Mouse (Mus musculus): Measurements from ENCODE around the gene Resp18.

Resp18 gene

DNA sequence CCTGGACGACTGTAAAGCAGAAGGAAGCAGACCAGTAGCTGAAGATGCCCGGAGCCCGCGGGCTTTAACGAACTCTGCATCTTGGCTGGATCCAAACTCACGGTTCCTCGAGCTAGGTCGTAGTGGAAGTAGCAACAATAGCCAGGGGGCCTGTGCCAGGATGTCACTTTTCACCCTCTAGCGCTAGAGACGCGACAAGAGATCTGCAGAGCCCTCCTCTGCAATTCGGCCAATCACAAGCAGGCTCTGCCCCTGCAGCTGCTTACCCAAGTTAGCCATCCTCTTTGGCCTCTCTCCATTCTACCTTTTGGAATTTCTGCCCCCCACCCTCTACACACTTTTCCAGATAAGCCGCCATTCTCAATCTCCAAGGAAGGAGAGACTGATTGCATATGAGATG is at the start of gene Resp18:
Gene Resp18, minus strand, starts transcription at position 188 of the 400 bp plus-strand sequence.
- DNase-seq (ENCODE audit: low read depth, low spot score) = no peak

- DNase-seq (ENCODE audit: low read depth, low spot score) = no peak
Observed at GRCm38 (mm10) chr1:75327461-75327860, 49.2 kb upstream of the Resp18 start.

DNA sequence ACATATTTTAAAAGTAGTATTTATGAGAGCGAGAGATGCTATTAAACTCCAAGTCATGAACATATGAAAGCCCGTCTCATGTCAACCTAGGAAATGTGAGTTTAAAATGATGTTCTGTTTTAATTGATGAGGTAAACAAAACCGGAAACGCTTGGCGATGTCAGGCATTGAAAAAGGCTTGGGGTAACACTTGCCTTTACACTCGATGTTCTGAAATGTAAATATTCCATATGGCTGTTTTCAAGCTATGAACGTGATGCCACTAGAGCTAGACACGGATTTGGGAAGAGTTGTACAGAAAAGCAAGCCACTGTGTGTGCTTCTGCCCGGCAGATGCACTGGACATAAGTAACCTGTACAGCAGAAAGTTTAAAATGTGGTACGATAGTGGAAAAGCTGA is 41.0 kb upstream of the Resp18 start:
- DNase-seq (ENCODE audit: low read depth, low spot score) = no peak

- DNase-seq (ENCODE audit: low read depth, low spot score) = no peak
Observed at GRCm38 (mm10) chr1:75318736-75319135, 40.5 kb upstream of the Resp18 start.

- DNase-seq (ENCODE audit: low read depth, low spot score) = no peak
Observed at GRCm38 (mm10) chr1:75318301-75318700, 40.1 kb upstream of the Resp18 start.

DNA sequence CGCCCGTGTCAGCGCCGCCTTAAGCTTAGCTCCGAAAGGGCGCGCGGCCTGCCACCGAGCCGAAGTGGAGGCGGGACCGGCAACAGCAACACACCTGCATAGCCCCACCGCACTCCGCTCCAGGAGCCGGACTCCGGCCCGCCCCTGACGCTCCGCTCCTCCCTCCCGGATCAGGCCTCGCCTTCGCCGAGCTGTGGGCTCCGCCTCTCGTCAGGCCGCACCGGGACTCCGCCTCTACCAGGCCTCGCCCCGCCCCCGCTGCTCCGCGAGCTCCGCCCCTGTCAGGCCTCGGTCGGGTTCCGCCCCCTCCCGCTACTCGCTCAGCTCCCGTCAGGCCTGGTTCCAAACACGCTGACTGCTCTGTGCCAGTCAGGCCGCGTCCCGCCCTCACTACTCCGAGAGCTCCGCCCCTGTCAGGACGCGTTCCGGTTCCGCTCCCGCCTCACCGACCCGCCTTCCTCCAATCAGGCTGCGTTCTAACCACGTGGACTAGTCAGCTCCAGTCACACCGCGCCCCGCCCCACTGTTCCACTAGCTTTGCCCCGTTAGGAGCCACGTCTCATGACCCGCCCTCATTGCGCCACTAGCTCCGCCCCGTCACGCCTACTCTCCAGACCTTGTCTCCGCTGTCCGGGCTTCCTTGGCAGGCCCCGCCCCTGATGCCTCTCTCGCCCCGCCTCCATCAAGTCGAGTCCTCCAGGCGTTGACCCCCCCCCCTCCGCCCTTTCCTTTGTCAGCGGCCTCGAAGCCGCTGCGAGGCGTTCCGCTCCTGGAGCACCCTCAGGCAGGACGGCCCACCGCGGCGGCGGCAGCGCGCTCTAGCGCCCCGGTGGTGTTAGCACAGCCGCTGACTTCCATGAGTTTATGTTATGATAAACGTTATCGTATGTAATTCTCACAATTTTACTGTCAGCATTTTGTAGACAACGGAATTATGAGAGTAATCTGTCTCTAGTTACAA is 39.3 kb upstream of the Resp18 start, which contains the start of gene Dnpep:
Gene Dnpep, minus strand, starts transcription at position 750 of the 961 bp plus-strand sequence.
- peak; percentile 100 for DNase-seq (ENCODE audit: low read depth, low spot score)

GRCm38 (mm10) chr1:75316861-75317240 is 38.6 kb upstream of the Resp18 start:
- no peak for DNase-seq (ENCODE audit: low read depth, low spot score)

- DNase-seq (ENCODE audit: low read depth, low spot score) = peak; percentile 28
Observed at GRCm38 (mm10) chr1:75315456-75316365, 37.5 kb upstream of the Resp18 start.

DNA sequence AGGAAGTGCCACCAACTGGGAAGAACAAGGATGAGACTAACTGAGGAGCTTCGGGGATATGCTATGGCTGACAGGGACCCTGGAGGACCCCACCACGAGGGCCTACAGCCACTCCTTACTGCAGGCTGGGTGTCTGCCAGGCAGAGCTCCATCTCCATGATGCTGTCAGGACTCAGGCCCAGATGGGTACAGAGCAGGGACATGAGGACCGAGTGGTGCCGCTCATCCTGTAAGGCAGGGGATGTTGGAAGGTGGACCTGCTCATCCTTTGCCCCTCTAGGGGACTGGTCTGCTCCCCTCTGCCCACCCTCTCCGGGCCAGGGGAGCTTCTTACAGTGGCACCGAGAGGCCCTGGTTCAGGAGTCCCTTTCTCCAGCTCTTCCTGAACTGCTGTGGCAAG is 36.8 kb upstream of the Resp18 start:
- DNase-seq (ENCODE audit: low read depth, low spot score) = no peak

DNA sequence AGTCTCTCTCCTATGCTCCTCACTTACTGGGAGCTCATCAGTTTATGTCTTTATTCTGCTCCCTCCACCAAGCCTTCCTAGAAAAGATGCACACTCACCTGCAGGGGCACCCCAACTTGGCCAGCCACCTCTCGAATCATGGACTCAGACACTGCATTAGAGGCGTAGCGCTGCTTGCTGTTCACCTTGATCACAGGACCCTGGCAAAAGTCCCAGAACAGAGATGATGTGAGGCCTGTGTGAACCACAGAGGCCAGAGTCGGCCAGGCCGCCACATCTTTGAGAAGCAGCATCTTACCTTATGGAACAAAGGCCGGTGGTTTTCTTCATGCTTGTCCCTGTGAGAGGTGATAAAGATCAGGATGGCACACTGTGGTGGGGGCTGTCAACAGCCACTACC is 33.5 kb upstream of the Resp18 start:
- DNase-seq (ENCODE audit: low read depth, low spot score) = no peak

GRCm38 (mm10) chr1:75304662-75305061 is 26.4 kb upstream of the Resp18 start:
- DNase-seq (ENCODE audit: low read depth, low spot score) = no peak

DNA sequence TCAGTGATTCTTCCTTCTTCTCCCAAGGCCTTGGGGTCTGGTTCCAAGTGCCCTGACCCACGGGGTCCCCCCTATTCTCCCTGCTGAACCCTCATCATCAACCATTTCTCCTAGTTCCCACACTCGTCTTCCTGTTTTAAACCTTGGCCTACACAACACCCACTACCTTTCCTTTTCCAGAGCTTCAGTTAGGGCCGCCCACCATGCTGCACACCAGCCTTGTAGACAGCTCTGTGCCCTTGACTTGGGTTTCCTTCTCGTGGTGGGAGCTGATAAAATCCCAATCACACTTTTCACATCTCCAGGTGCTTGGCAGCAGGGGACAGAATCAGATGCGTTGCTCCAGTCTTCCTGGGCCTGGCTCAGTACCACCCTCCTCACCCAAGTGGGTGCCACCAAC is 16.1 kb upstream of the Resp18 start:
- DNase-seq (ENCODE audit: low read depth, low spot score) = no peak

- no peak for DNase-seq (ENCODE audit: low read depth, low spot score)
Observed at GRCm38 (mm10) chr1:75293331-75293701, 15.1 kb upstream of the Resp18 start.

GRCm38 (mm10) chr1:75292476-75293330 is 14.5 kb upstream of the Resp18 start:
- DNase-seq (ENCODE audit: low read depth, low spot score) = no peak

DNA sequence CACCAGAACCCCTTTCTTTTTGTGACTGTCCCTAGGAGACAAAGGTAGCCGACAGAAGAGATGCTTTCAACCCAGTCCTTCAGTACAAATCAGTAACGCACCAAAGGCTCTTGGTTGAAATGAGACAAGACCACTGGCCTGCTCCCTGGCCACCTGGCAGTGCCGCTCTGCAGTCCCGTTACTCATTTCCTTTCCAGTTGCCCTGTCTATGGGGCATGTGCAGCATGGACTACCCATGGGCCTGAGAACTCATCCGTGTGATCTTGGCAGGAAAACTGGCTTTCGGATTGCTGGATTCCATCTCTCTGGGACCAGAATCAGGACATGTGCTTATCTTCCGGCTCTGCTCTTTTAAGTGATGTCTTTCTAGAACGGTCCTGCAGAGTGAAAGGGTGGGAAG is 13.1 kb upstream of the Resp18 start:
- DNase-seq (ENCODE audit: low read depth, low spot score) = no peak

DNA sequence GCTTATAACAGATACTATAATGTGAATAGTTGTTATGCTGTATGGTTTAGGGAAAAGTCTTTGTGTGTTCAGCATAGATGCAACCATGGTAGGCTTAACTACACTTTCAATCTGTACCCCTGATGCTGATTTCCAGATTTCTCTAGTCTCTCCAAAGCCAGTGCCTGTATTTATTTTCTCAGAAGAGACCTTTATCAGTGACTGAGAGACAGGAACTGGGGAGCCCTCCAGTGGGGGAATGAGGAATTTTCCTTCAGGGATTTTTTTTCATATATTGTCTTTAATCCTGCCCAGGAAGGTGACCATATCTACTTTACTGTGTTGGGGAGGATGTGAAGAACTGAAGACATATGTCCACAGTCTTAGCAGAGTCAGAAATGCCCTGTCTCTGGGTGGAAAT is 12.4 kb upstream of the Resp18 start:
- no peak for DNase-seq (ENCODE audit: low read depth, low spot score)

GRCm38 (mm10) chr1:75289888-75290431 is 11.7 kb upstream of the Resp18 start:
- DNase-seq (ENCODE audit: low read depth, low spot score) = no peak

DNA sequence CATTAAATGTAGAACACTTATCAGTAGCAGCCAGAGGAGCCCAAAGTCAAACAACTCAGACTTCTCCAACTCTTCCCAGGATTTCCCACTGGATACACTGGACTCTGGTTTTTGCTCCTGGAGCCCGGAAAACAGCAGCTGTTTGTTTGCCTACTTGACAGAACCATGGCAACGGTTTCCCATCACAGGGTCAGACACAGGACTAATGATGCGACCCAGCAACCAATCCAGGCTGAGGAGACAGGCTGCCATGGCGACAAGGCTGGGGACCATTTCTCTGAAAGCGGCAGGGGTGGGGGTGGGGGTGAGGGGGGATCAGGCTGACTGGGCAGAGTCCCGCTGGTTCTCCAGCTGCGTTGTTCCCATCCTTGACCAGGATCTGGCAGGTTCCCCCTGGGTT is 11.2 kb upstream of the Resp18 start:
- DNase-seq (ENCODE audit: low read depth, low spot score) = no peak

GRCm38 (mm10) chr1:75284911-75285310 is 6.7 kb upstream of the Resp18 start:
- DNase-seq (ENCODE audit: low read depth, low spot score) = no peak

GRCm38 (mm10) chr1:75283017-75283416 is 4.8 kb upstream of the Resp18 start:
- DNase-seq (ENCODE audit: low read depth, low spot score) = no peak

Measured in CD4-positive helper T cell, adult 2 months (primary cell).